11 mouse cellular contexts compared by ENCODE assay signal in genomic region chr8:79083461-79084358, GRCm38 (mm10). TPM values are rescaled to one million over a fixed set of nuclear protein-coding genes. Genes with fewer than 3 reads are reported as not detected.
A peak's percentile ranks its signal among the peaks of the same experiment; 100 is the strongest.
DNase-seq lines count a peak whose midpoint lies in the region; ATAC-seq and TF ChIP-seq lines count a peak whose summit lies in the region.
"Had no signal": no experiment of that assay in that cellular context is flagged by ENCODE, and none has a peak within 500 bp of the region (broad histone marks: within the 10 kb centered on the region; RNA-seq: fewer than 3 reads in every experiment).

No protein-coding gene starts in this region.

- peaks cover 33% of the 10 kb centered on the region for H3K36me3 ChIP-seq in heart, embryonic 12.5 days
- H3K36me3 ChIP-seq in spleen, adult 2 months (ENCODE audit: control insufficient read depth, insufficient read depth, low read length), result no peaks in the 10 kb centered on the region; the same call in none of the 2 replicates
- H3K36me3 ChIP-seq in stomach, postnatal 0 days (ENCODE audit: control insufficient read depth, insufficient read depth, low read length), result no peaks in the 10 kb centered on the region

- H3K4me3 ChIP-seq in heart, embryonic 12.5 days, result no peak overlapping the region
- no peak overlapping the region for H3K4me3 ChIP-seq in spleen, adult 2 months (ENCODE audit: extremely low read depth, insufficient read depth, insufficient read length)
- no peak overlapping the region for H3K4me3 ChIP-seq in stomach, postnatal 0 days (ENCODE audit: low read depth, low read length)
- H3K4me3 ChIP-seq: hindbrain, embryonic 15.5 days had no signal

- no peak for TF ChIP-seq EP300 in stomach, postnatal 0 days (optimal IDR thresholded peaks at IDR 0.05)

- H3K27ac ChIP-seq in heart, embryonic 12.5 days (ENCODE audit: poor library complexity, severe bottlenecking), result no peak overlapping the region
- H3K27ac ChIP-seq in spleen, adult 2 months (ENCODE audit: insufficient read depth, low read length), result 0 out of 2 replicates have a peak overlapping the region, but pooled peaks have one; percentile 23
- H3K27ac ChIP-seq in stomach, postnatal 0 days (replicated peaks), result 0 out of 2 replicates have a peak overlapping the region, but pooled peaks have one; percentile 18
- H3K27ac ChIP-seq: hindbrain, embryonic 15.5 days had no signal

- ATAC-seq in heart, embryonic 12.5 days (ENCODE audit: insufficient number of reproducible peaks, low FRiP score), result no peak
- ATAC-seq in stomach, postnatal 0 days (ENCODE audit: low FRiP score, low TSS enrichment), result no peak

- no peak overlapping the region for H3K9ac ChIP-seq in heart, embryonic 12.5 days
- H3K9ac ChIP-seq in stomach, postnatal 0 days (ENCODE audit: low read length), result no peak overlapping the region
- H3K9ac ChIP-seq: hindbrain, embryonic 15.5 days had no signal

- 74% methylated on average over 18 of the region's 18 CpGs for WGBS in heart, embryonic 12.5 days
- WGBS in spleen, adult 2 months, result 86% methylated on average over 18 of the region's 18 CpGs
- WGBS in stomach, postnatal 0 days, result 68% methylated on average over 18 of the region's 18 CpGs

- TF ChIP-seq CTCF in spleen, adult 2 months (IDR thresholded peaks at IDR 0.05; ENCODE audit: extremely low read depth, insufficient read depth, insufficient read length, insufficient replicate concordance), result no peak
- TF ChIP-seq CTCF in stomach, postnatal 0 days (IDR thresholded peaks at IDR 0.05; ENCODE audit: low read depth), result no peak

- peaks cover 50% of the 10 kb centered on the region for H3K4me1 ChIP-seq in heart, embryonic 12.5 days (replicated peaks)
- H3K4me1 ChIP-seq in spleen, adult 2 months (ENCODE audit: control insufficient read depth, insufficient read depth, insufficient read length), result no peaks in the 10 kb centered on the region
- no peaks in the 10 kb centered on the region; the same call in 1 of the 2 replicates for H3K4me1 ChIP-seq in stomach, postnatal 0 days (replicated peaks; ENCODE audit: control insufficient read depth, insufficient read depth)

- peak; percentile 97 for DNase-seq in heart, adult 11 months
- DNase-seq in spleen, adult 2 months (ENCODE audit: low read depth in 1 of 2, low spot score in 2 of 2), result no peak
- no peak for DNase-seq in spleen, postnatal 10 days (ENCODE audit: low spot score in 2 of 2)
- peak; percentile 57 to 61 for DNase-seq in kidney, adult 8-10 months
- DNase-seq in stomach, postnatal 0 days (ENCODE audit: low spot score), result no peak
- no peak for DNase-seq in layer of hippocampus, adult 11-12 months (ENCODE audit: low spot score)
- DNase-seq in urinary bladder, postnatal 25 days (ENCODE audit: low spot score), result no peak
- DNase-seq: cerebellum, adult 11-12 months; thymus, postnatal 25 days had no signal

- no peak overlapping the region for H3K4me2 ChIP-seq in heart, embryonic 12.5 days
- no peak overlapping the region for H3K4me2 ChIP-seq in stomach, postnatal 0 days (replicated peaks; ENCODE audit: low read depth)
- H3K4me2 ChIP-seq: hindbrain, embryonic 15.5 days had no signal

- no peaks in the 10 kb centered on the region for H3K27me3 ChIP-seq in heart, embryonic 12.5 days (replicated peaks)
- no peaks in the 10 kb centered on the region for H3K27me3 ChIP-seq in spleen, adult 2 months (ENCODE audit: control insufficient read depth, insufficient read depth, low read length)
- no peaks in the 10 kb centered on the region for H3K27me3 ChIP-seq in stomach, postnatal 0 days (ENCODE audit: control insufficient read depth, insufficient read depth, low read length)
- H3K27me3 ChIP-seq: hindbrain, embryonic 15.5 days had no signal

- TF ChIP-seq POLR2A in spleen, adult 2 months (IDR thresholded peaks at IDR 0.05; ENCODE audit: low read depth, low read length), result no peak

- H3K9me3 ChIP-seq in heart, embryonic 12.5 days (replicated peaks), result no peaks in the 10 kb centered on the region
- no peaks in the 10 kb centered on the region for H3K9me3 ChIP-seq in stomach, postnatal 0 days (ENCODE audit: control insufficient read depth, low read length)
- H3K9me3 ChIP-seq: hindbrain, embryonic 15.5 days had no signal

RNA-seq across cellular contexts. Expression of gene Zfp827, which starts 55.5 kb away (rescaled TPM):
- polyA plus RNA-seq in heart, embryonic 12.5 days (2016; fragmentation: Nextera tagmentation; extraction: Ambion mirVana), result 10.3 and 10.5 TPM in 2 replicates
- 4.3 and 5.8 TPM in 2 replicates for polyA plus RNA-seq in spleen, adult 2 months (2012; rRNA removed)
- polyA plus RNA-seq in stomach, postnatal 0 days (2015; fragmentation: Nextera tagmentation; extraction: Ambion mirVana), result 2.9 and 3.2 TPM in 2 replicates

Comparison
In these comparisons a context has a peak if more than half of its experiments do, and no peak if none do; other contexts are left out.
1. DNase-seq: peak in heart, adult 11 months (single experiment) and kidney, adult 8-10 months (2 of 2); none in spleen, adult 2 months (0 of 2), spleen, postnatal 10 days (0 of 2), stomach, postnatal 0 days (single experiment), layer of hippocampus, adult 11-12 months (single experiment) and urinary bladder, postnatal 25 days (single experiment).